Mouse (Mus musculus) cerebellum, postnatal 14 days (tissue): ENCODE results near the gene Bpifb9a.
"Not testable (repeated sequence)": the region's sequence is repeated elsewhere in the genome, so short reads cannot be mapped to it uniquely, and the experiment has no call there.

Experiments
- DNase-seq, 2 experiments: peaks; one replicate each; pipeline ENCODE4 v3.0.0; 2021; ENCODE audit warnings: mixed read lengths in 2 of 2

Gene Bpifb9a

GRCm38 (mm10) chr2:154257554-154257953 is at the start of gene Bpifb9a:
Gene Bpifb9a, plus strand, starts transcription at chr2:154257854.
- DNase-seq, result not testable (repeated sequence)

- peak; percentile 52 to 56 for DNase-seq
Observed at GRCm38 (mm10) chr2:154209112-154209511, 48.5 kb upstream of the Bpifb9a start.

- no peak for DNase-seq
Observed at GRCm38 (mm10) chr2:154211121-154211520, 46.5 kb upstream of the Bpifb9a start.

GRCm38 (mm10) chr2:154211881-154212280 is 45.8 kb upstream of the Bpifb9a start:
- DNase-seq, result no peak

GRCm38 (mm10) chr2:154215191-154215590 is 42.5 kb upstream of the Bpifb9a start:
- DNase-seq, result peak; percentile 93 to 94

- no peak for DNase-seq
Observed at GRCm38 (mm10) chr2:154219950-154220349, 37.7 kb upstream of the Bpifb9a start.

GRCm38 (mm10) chr2:154223265-154223916 is 34.3 kb upstream of the Bpifb9a start, which contains the start of gene Bpifb5:
Gene Bpifb5, plus strand, starts transcription at chr2:154223742.
- DNase-seq, result peak; percentile 70 to 81

GRCm38 (mm10) chr2:154223917-154224273 is 33.8 kb upstream of the Bpifb9a start:
- DNase-seq, result no peak

- DNase-seq, result peak; percentile 68 to 69
Observed at GRCm38 (mm10) chr2:154226991-154227390, 30.7 kb upstream of the Bpifb9a start.

- peak; percentile 61 to 73 for DNase-seq
Observed at GRCm38 (mm10) chr2:154227830-154228229, 29.8 kb upstream of the Bpifb9a start.

- DNase-seq, result peak; percentile 80 to 84
Observed at GRCm38 (mm10) chr2:154233426-154233825, 24.2 kb upstream of the Bpifb9a start.

- DNase-seq, result peak in 1 of 2 experiments; percentile 4
Observed at GRCm38 (mm10) chr2:154240771-154241170, 16.9 kb upstream of the Bpifb9a start.

GRCm38 (mm10) chr2:154242726-154243125 is 14.9 kb upstream of the Bpifb9a start:
- not testable (repeated sequence) for DNase-seq

GRCm38 (mm10) chr2:154243356-154244036 is 14.2 kb upstream of the Bpifb9a start:
- peak; percentile 77 to 81 for DNase-seq

GRCm38 (mm10) chr2:154245322-154245721 is 12.3 kb upstream of the Bpifb9a start:
- DNase-seq, result no peak

GRCm38 (mm10) chr2:154255254-154255653 is 2.4 kb upstream of the Bpifb9a start:
- DNase-seq, result not testable (repeated sequence)

GRCm38 (mm10) chr2:154255770-154256169 is 1.9 kb upstream of the Bpifb9a start:
- DNase-seq, result no peak

GRCm38 (mm10) chr2:154264397-154264796 is 6.7 kb downstream of the Bpifb9a start:
- not testable (repeated sequence) for DNase-seq

GRCm38 (mm10) chr2:154291866-154292265 is 34.2 kb downstream of the Bpifb9a start:
- DNase-seq, result not testable (repeated sequence)

- DNase-seq, result peak; percentile 29 to 45
Observed at GRCm38 (mm10) chr2:154292833-154293232, 35.2 kb downstream of the Bpifb9a start.

- DNase-seq, result peak; percentile 73 to 79
Observed at GRCm38 (mm10) chr2:154294746-154295145, 37.1 kb downstream of the Bpifb9a start.

GRCm38 (mm10) chr2:154300496-154300895 is 42.8 kb downstream of the Bpifb9a start:
- peak; percentile 80 to 87 for DNase-seq

- no peak for DNase-seq
Observed at GRCm38 (mm10) chr2:154301763-154302162, 44.1 kb downstream of the Bpifb9a start.

- DNase-seq, result not testable (repeated sequence)
Observed at GRCm38 (mm10) chr2:154304604-154305003, 47.0 kb downstream of the Bpifb9a start.
